Mouse (Mus musculus) embryonic facial prominence, embryonic 12.5 days (tissue): ENCODE data around the gene Apobec3. TPM values are rescaled to one million over a fixed set of nuclear protein-coding genes. Genes with fewer than 3 reads are reported as not detected.

Experiments
- ATAC-seq: fragments of 200-750 bp; cut with Nextera tagmentation; 2 replicates; pipeline ENCODE4 v1.8.0; 2017; ENCODE audit not compliant: insufficient number of reproducible peaks, insufficient read depth, low FRiP score, low TSS enrichment
- H3K27ac ChIP-seq: fragments of 300-500 bp; sonication (generic); 2 replicates; pipeline ENCODE4 v1.5.1; 2016; ENCODE audit warnings: mild to moderate bottlenecking
- H3K27me3 ChIP-seq: fragments of 300-500 bp; sonication (generic); 2 replicates; pipeline ENCODE4 v1.6.1; 2016; ENCODE audit warnings: mild to moderate bottlenecking, moderate library complexity
- H3K36me3 ChIP-seq: fragments of 300-500 bp; sonication (generic); 2 replicates; pipeline ENCODE4 v1.6.1; 2016; ENCODE audit warnings: mild to moderate bottlenecking
- H3K4me1 ChIP-seq: fragments of 300-500 bp; sonication (generic); 2 replicates; pipeline ENCODE4 v1.6.1; 2016
- H3K4me2 ChIP-seq: fragments of 300-500 bp; sonication (generic); replicated peaks from 2 replicates; pipeline ENCODE4 v1.6.1; 2016; ENCODE audit warnings: mild to moderate bottlenecking, moderate library complexity
- H3K4me3 ChIP-seq: fragments of 300-500 bp; sonication (generic); 2 replicates; pipeline ENCODE4 v1.5.1; 2016; ENCODE audit warnings: mild to moderate bottlenecking
- H3K9ac ChIP-seq: fragments of 300-500 bp; sonication (generic); 2 replicates; pipeline ENCODE4 v1.6.1; 2016; ENCODE audit warnings: mild to moderate bottlenecking, moderate library complexity
- H3K9me3 ChIP-seq: fragments of 300-500 bp; sonication (generic); 2 replicates; pipeline ENCODE4 v1.6.1; 2016; ENCODE audit warnings: mild to moderate bottlenecking, moderate library complexity
- WGBS: fragments of 180-500 bp; shearing (Covaris S2); methylation state at CpG from one replicate; pipeline ENCODE4 v1.1.7; 2016; 5-methylcytosine and 5-hydroxymethylcytosine counted together
- polyA plus RNA-seq: library from polyadenylated mRNA; unstranded; fragments of >200 nt; fragmentation: Nextera tagmentation; extraction: Ambion mirVana; gene quantifications from 2 replicates; pipeline ENCODE4 v1.2.1, GENCODE M21; 2016

Apobec3 gene
- polyA plus RNA-seq, 1 experiment from 2014 or later: 8.4 TPM

DNA sequence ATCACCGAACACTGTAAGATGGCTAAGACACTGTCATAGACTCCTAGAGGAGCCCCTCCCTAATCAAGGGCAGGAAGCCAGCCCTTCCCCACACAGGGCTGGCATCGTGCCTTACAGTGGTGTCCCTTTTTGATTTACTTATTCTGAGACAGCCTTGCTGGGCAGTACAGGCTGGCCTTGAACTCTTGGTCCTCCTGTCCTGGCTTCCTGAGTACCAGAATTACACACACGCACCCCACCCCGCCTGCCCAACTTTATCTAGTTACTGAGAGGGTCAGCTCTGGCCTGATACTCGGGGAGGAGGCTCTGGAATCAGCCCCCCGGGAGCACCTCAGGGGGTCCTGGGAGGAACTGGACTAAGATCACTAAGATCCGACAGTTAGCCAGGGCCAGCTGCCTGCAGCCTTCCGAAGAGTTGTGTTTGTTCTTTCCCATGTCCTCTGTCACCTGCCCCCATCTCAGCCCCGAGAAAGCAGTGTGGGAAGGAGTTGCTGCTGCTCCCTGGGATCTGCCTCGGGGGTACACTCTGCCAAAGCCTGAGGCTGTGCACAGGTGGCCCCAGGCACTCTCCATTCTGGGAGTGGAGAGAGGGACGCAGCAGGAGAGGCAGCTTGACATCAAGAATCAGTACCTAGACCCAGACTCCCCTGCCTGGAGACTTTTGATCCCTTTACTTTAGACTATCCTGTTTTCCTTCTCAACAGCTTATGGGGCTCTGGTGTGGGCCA, 61.2 kb downstream of the Apobec3 start:
- peaks cover 29% of the 10 kb centered on the region for H3K4me1 ChIP-seq
- no peak for ATAC-seq
- no peak overlapping the region for H3K4me2 ChIP-seq
- H3K9ac ChIP-seq: no peak overlapping the region
- 46% methylated on average over 11 of the region's 11 CpGs for WGBS
- H3K36me3 ChIP-seq: no peaks in the 10 kb centered on the region
- H3K27me3 ChIP-seq: no peaks in the 10 kb centered on the region
- no peak overlapping the region for H3K4me3 ChIP-seq
- H3K27ac ChIP-seq: no peak overlapping the region
- H3K9me3 ChIP-seq: no peaks in the 10 kb centered on the region

DNA sequence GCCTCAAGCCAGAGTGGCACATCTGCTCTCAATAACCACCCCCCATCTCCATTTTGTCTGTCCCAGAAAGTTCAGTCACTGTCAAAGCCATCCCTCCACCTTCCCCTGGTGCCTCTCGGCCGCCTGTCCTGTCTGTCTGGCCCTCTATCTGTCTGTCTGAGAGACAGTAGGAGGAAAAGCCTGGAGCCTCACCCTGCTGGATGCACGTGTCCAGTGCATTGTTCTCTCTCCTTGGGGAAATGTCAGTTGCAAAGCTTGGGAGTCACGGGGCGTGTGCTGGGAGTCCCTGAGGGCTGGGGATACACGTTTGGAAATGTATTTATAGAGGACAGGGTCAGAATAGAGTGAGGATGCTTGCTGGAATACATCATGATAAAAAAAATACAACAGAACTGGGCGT, 62.0 kb downstream of the Apobec3 start:
- Histone ChIP-seq H3K27me3 (no peaks in the 10 kb centered on the region), H3K27ac (no peak overlapping the region), H3K9ac (no peak overlapping the region), H3K9me3 (no peaks in the 10 kb centered on the region), H3K4me2 (no peak overlapping the region), H3K4me1 (peaks cover 29% of the 10 kb centered on the region), H3K36me3 (no peaks in the 10 kb centered on the region), H3K4me3 (no peak overlapping the region)
- no peak for ATAC-seq
- WGBS: 62% methylated on average over 7 of the region's 7 CpGs

- H3K4me1 ChIP-seq: peaks cover 8% of the 10 kb centered on the region
- H3K9ac ChIP-seq: no peak overlapping the region
- 86% methylated on average over 8 of the region's 8 CpGs for WGBS
- no peaks in the 10 kb centered on the region for H3K36me3 ChIP-seq
- H3K4me3 ChIP-seq: no peak overlapping the region
- H3K4me2 ChIP-seq: no peak overlapping the region
- ATAC-seq: no peak
- no peaks in the 10 kb centered on the region for H3K27me3 ChIP-seq
- no peak overlapping the region for H3K27ac ChIP-seq
- no peaks in the 10 kb centered on the region for H3K9me3 ChIP-seq
Observed at GRCm38 (mm10) chr15:79956559-79956958, 65.1 kb downstream of the Apobec3 start.

DNA sequence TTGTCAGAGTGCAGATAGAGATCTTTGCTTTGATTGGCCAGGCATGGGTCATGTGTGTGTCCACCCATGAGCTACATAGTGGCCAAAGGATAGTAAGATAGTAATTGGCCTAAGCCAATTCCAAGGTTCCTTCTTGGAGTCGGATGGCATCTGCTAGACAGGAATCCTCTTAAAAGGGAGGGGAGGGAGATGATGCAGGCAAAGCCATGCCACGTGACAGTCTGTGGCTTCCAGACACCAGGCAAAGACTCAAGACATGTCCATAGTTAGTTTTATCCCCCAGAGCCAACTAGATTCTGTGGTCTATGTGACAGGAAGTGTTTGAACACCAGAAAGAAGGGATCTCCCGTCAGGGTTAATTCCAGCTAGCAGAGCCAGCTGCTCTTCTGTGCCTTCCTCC, 67.0 kb downstream of the Apobec3 start:
- Histone ChIP-seq H3K27ac (no peak overlapping the region), H3K27me3 (no peaks in the 10 kb centered on the region), H3K4me3 (no peak overlapping the region), H3K4me1 (no peaks in the 10 kb centered on the region), H3K4me2 (no peak overlapping the region), H3K36me3 (no peaks in the 10 kb centered on the region), H3K9ac (no peak overlapping the region), H3K9me3 (no peaks in the 10 kb centered on the region)
- WGBS: 46% methylated on average over 3 of the region's 3 CpGs
- no peak for ATAC-seq

DNA sequence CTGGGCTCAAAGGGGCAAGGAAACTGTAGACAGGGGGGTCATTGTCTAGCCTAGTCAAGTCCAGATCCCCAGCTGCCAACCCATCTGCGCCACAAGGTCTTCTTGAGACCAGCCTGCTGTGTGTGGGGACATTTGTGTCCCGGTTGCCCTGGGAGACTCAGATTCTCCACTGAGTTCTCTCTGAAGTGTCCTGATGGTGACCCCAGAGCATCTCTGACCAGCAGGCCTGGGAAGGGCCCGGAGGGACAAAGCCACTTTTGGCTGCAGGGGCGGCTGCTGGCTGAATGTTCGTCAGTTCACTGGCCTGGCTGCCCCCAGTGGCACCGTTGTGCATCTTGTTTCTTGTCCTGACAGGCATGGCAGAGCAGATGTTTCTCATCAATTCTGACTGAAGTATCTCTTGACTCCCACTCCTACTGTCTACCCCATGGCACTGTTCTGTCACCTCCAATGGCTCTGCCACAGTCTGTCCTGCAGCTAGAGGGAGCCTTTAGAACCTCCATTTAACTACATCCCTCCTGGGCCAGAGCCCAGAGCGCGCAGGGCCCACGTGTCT, 70.0 kb downstream of the Apobec3 start:
- H3K4me2 ChIP-seq: no peak overlapping the region
- no peaks in the 10 kb centered on the region for H3K27me3 ChIP-seq
- H3K27ac ChIP-seq: no peak overlapping the region
- no peak overlapping the region for H3K4me3 ChIP-seq
- H3K9me3 ChIP-seq: no peaks in the 10 kb centered on the region
- H3K4me1 ChIP-seq: no peaks in the 10 kb centered on the region
- WGBS: 54% methylated on average over 9 of the region's 9 CpGs
- H3K36me3 ChIP-seq: no peaks in the 10 kb centered on the region
- no peak for ATAC-seq
- H3K9ac ChIP-seq: no peak overlapping the region

GRCm38 (mm10) chr15:79962661-79963060, 71.2 kb downstream of the Apobec3 start:
- Histone ChIP-seq H3K27ac (no peak overlapping the region), H3K9ac (no peak overlapping the region), H3K9me3 (no peaks in the 10 kb centered on the region), H3K4me1 (no peaks in the 10 kb centered on the region), H3K36me3 (no peaks in the 10 kb centered on the region), H3K27me3 (no peaks in the 10 kb centered on the region), H3K4me3 (no peak overlapping the region), H3K4me2 (no peak overlapping the region)
- no peak for ATAC-seq
- WGBS: 77% methylated on average over 18 of the region's 18 CpGs

- Histone ChIP-seq H3K9ac (no peak overlapping the region), H3K27me3 (no peaks in the 10 kb centered on the region), H3K4me3 (no peak overlapping the region), H3K4me1 (no peaks in the 10 kb centered on the region), H3K27ac (no peak overlapping the region), H3K9me3 (no peaks in the 10 kb centered on the region), H3K36me3 (no peaks in the 10 kb centered on the region), H3K4me2 (no peak overlapping the region)
- no peak for ATAC-seq
- WGBS: 84% methylated on average over 7 of the region's 7 CpGs
Observed at GRCm38 (mm10) chr15:79964376-79964775, 72.9 kb downstream of the Apobec3 start.

Other genes with a start within 250 kb of the Apobec3 start
- gene Fam227a, start 232.7 kb upstream of the Apobec3 start, polyA plus RNA-seq: 2.6 and 2.9 TPM in 2 replicates
- 59.9 and 60.3 TPM in 2 replicates for gene Cby1, start 232.5 kb upstream of the Apobec3 start, polyA plus RNA-seq
- gene Tomm22, start 220.8 kb upstream of the Apobec3 start, polyA plus RNA-seq: 229 and 235 TPM in 2 replicates
- gene Josd1, start 203.7 kb upstream of the Apobec3 start, polyA plus RNA-seq: 30.1 and 32.7 TPM in 2 replicates
- gene Gtpbp1, start 200.8 kb upstream of the Apobec3 start, polyA plus RNA-seq: 41.5 and 43.6 TPM in 2 replicates
- 6.0 and 6.2 TPM in 2 replicates for gene Sun2, start 149.1 kb upstream of the Apobec3 start, polyA plus RNA-seq
- 69.9 and 70.3 TPM in 2 replicates for gene Dnal4, start 113.8 kb upstream of the Apobec3 start, polyA plus RNA-seq
- gene Nptxr, start 86.9 kb upstream of the Apobec3 start, polyA plus RNA-seq: 4.1 and 4.6 TPM in 2 replicates
- 0.60 TPM in 1 of 2 replicates, not detected in the other for gene Npcd, start 57.4 kb upstream of the Apobec3 start, polyA plus RNA-seq
- 31.5 and 32.6 TPM in 2 replicates for gene Cbx6, start 57.0 kb upstream of the Apobec3 start, polyA plus RNA-seq
- gene Cbx7, start 79.5 kb downstream of the Apobec3 start, polyA plus RNA-seq: 1.9 and 3.2 TPM in 2 replicates
- gene Pdgfb, start 123.3 kb downstream of the Apobec3 start, polyA plus RNA-seq: 3.2 and 3.4 TPM in 2 replicates
- 6.4 and 8.1 TPM in 2 replicates for gene Syngr1, start 199.7 kb downstream of the Apobec3 start, polyA plus RNA-seq
- gene Rpl3, start 200.2 kb downstream of the Apobec3 start, polyA plus RNA-seq: 944 and 1,004 TPM in 2 replicates
- gene Tab1, start 241.5 kb downstream of the Apobec3 start, polyA plus RNA-seq: 47.5 and 48.5 TPM in 2 replicates